Mouse (Mus musculus) CH12.LX (cell line): Measurements from ENCODE around the gene Defb20.

Experiments used
- CHD2 ChIP-seq: IDR thresholded peaks from 2 replicates; pipeline ENCODE4 v1.6.1; 2011; ENCODE audit warnings: low read length, improper control_type of control experiment
- POLR2A ChIP-seq: IDR thresholded peaks from 2 replicates; pipeline ENCODE4 v1.6.1; 2011; ENCODE audit warnings: low read depth, mild to moderate bottlenecking, improper control_type of control experiment, low read length
- SIN3A ChIP-seq: IDR thresholded peaks from 2 replicates; pipeline ENCODE4 v1.6.1; 2012; ENCODE audit warnings: low read length, improper control_type of control experiment, inconsistent platforms

GRCm38 (mm10) chr2:152516084-152516483 lies 39.2 kb downstream of the Defb20 start:
- TF ChIP-seq CHD2, result no peak
- TF ChIP-seq POLR2A, result no peak
- TF ChIP-seq SIN3A, result no peak
